Mouse (Mus musculus): ENCODE measurements at regions not wholly inside any gene's neighbourhood (a gene's known extent, or its start where the extent isn't known, plus 50 kb on each side); places are given as distances from the start of the nearest gene placed in this dataset.

- TF ChIP-seq CTCF (IDR thresholded peaks at IDR 0.05; ENCODE audit: low read depth, low read length) (no peak), POLR2A (IDR thresholded peaks at IDR 0.05; ENCODE audit: borderline replicate concordance, low read depth, low read length) (no peak)
Measured at GRCm38 (mm10) chr8:89957486-89957885, 390.7 kb downstream of the Tox3 start.
